Mouse (Mus musculus) kidney, postnatal 25 days (tissue): ENCODE data around the gene Bri3.

ENCODE experiments used
- DNase-seq, 2 experiments: peaks; one replicate each; pipeline ENCODE4 v3.0.0; 2021; ENCODE audit warnings: mixed read lengths in 2 of 2

Bri3 gene

DNA sequence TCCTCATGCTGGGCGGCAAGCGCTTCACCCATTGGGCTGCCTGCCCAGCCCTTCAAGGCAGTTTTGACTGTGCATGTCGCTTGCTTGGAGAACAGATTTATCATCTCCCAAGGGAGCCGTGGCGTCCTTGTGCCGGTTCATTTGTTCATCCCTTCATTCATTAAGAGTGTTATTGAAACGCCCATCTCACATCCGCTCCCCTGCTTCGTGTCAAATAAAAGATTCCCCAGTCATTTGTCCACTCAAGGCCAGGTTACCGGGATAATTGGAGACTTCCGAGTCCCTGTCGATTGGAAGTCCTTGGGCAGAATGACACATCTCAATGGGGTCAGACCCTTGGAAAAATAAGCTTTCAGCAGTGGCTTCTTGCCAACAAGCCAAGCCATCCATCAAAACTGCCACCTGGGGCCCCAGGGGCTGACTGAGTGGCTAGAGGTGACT, 197.6 kb downstream of the Bri3 start:
- no peak for DNase-seq

DNA sequence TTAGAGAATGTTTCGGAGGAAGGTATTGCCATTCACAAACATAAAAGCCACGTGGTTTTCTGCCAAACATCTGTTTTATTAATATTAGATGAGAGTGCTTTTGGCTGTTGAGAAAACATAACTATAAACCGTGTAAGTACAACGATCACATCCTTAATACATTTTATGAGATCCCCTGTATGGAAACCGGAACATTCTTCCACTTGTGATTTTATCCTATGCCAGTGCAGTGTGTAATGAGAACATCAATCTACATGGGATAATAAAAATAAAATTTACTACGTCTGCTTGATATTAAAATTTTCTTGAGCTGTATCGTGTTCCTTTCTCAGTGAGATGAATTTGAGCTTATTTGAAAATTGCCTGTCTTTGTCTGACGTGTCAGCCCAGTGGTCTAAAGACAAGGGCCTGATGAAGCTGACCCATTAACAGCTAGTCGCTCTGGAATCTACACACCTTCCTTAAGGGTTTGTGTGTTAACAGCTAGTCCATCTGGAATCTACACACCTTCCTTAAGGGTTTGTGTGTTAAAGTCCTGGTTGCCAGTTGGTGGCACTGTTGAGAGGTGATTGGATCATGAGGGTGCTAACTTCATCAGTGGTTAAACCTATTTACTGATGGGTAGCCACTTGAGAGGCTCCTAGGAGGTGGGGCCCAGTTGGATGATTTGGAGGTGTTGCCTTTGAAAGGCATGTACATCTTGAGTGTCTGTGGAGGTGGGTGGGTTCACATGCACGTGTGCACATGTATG, 202.4 kb downstream of the Bri3 start:
- DNase-seq, result no peak

DNA sequence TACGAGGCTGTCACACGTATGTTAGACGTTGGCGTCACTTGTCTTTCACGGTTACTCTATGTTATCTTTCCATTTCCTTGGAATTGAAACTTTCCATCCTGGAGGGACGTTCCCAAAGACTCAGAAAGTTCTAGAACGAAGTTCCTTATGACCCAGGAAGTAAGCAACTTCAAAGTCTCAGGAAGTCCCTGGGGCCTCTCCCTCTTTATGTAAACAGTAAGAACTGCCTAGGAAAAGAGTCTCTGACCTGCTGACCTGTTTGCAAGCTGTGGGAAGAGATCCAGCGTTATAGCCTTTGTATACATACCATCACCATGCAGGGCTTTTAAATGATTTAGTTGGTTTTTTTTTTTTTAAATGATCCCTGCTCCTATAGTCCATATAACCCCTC, 203.0 kb downstream of the Bri3 start:
- no peak for DNase-seq

DNA sequence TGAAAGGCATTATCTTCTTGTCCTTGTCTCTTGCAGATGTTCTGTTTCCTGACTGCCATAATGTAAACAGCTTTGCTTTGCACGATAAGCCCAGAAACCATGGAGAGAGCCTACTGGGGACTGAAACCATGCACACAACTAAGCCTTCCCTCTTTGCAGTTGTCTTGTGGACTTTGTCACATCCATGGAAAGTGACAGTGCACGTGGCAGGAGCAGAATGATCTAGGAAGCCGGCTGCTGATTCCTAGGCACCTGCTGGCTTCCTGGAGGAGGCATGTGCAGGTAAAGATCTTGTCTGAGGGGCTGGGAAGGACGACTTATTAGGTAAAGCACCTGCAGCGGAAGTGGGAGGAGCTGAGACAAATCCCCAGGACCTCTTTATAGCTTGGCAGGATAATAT, 203.7 kb downstream of the Bri3 start:
- DNase-seq, result no peak

DNA sequence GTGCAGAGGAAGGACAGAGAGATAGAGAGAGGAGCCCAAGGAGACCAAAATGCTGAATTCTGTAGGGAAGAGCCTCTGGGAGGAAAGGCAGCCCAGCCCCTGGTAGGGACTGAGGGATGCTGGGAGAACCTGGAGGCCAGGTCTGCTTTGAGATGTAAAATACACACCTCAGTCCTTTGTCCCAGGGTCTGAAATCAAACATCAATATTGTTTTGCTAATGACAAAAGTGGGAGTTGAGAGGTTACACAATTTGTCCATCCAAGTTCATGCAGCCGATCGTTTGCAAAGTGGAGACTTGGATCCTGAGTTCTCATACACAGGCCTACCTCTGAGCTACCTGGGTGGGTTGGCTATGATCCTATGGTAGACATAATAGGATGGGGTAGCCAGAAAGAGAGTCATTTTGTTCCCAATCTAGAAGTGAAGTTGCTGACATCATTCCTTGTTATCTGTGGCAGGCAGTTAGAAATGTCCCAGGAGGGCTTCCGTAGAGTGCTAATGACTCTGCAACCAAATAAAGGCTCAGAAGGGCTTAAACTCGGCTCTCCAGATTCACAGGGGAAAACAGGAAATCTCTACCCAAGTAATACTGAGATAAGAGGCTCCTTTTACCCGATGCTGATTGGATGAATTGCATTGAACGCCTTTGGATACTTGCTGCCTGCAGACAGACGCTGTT, 208.7 kb downstream of the Bri3 start:
- DNase-seq, result no peak

DNA sequence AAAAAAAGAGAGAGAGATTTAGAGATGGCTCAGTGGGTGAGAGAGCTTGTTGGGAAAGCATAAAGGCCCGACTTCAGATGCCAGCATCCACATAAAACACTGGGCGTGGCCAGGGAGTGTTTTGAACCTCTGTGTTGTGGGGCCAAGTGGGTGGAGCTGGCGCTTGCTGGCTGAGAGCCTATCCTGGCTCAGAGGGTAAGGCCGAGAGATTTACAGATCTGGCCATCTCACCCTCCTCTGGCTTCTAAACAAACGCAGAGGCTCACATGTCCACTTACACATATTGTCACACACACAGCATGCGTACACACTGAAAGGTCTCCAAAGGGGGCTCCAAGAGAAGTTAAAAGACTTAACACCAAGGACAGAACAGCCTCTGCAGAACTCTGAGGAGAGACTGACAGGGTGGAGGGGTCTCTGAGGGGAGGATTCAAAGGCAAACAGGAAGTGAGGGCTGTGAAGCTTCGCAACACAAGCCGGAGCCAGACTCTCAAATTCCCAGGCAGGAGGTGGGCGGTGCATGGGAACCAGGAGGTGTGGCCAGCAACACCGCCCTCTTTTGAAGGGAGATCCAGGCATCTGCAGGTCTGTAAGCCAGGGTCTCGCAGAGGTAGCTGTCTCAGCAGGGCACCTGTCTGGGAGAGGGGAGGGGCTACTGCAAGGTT, 213.5 kb downstream of the Bri3 start:
- DNase-seq, result no peak

DNA sequence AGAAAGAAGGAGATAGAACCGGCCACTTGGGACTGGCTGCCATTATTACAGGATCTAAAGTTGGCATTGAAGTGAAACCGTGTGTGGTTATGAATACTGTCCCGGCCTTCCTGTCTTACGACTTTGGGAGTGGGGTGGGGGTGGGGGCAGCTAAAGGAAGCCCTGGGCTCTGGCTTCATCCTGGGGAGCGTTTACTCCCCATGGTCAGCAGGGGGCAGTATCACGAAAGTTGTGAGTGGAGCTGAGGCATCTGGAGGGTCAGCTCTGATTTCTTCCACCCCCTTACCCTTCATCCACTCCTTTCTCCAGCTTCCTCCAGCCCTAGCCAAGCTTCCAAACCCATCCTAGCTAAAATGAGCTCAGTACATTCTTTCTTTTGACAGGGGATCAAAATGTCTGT, 222.8 kb downstream of the Bri3 start:
- no peak for DNase-seq

DNA sequence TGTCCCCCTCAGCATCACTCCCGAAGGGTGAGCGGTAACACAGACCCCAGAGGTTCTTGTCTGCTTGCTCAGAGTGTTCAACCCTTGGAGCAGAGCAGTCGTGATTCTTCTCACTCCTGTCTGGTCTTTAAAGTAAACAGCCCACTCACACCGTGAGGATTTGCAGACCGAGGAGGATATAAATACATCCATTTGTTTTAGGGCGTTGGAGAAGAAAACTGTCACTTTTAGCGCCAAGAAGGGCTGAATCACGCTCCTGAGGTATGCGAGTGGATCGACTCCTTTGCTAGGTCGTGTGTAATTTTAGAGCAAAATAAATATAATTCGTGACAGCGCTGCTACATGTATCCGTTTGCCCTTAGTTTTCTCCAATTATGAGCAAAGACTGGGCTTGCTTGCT, 228.8 kb downstream of the Bri3 start:
- DNase-seq, result no peak

DNA sequence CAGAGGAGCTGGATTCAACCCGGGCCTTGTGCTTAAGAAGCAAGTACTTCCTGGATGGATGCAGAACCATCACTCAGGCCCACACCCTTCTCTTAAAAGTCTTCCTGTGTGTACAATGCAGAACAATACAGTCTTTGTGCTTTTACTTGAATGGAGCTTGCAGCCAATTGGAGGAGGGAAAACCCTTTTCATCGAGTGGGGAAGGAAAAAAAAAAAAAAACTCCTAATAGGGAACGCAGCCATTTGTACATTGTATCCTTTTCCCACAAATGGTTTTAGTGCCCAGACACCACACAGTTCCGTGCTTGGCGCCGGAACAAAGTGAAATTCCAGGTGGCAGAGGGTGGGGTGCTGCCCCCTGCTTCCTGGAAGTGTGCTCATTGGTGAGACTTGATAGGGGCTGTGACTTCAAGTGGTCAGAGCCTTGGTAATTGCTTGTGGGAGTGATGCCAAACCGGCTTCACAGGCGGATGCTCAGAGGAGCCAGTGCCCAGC, 235.5 kb downstream of the Bri3 start:
- DNase-seq, result no peak

DNA sequence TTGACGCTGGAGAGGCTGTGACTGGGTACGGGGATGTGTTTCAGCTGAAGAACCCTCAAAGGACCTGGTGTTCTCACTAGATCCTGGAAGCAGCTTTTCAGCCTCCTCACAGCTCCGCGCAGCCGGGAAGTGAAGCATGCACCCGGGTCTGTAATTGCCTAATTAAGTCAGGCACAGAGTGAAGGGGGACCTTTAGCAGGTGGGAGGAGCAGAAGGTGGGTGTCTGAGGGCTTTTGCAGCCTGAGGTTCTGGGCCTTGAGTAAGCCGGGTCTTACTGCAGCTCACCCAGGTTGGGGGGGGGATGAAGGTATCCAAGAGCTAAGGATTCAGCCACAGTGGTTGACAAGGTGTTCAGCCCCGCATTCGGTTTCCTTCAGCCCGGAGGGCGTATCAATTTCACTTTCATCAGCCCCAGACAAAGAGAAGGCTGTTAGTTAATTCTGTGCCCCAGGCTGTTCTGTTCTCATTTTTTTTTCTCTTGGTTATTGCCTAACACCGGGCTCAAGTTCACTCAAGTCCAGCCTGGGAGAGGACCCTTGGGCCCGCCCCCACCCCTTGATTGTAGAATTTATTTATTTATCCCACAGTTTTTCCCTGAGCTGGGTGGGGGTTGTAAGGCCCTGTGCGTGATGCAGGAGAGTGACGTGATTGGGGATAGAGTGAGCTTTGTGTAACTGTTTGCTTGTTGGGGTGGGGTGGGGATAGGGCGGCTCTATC, 239.6 kb downstream of the Bri3 start:
- no peak for DNase-seq

DNA sequence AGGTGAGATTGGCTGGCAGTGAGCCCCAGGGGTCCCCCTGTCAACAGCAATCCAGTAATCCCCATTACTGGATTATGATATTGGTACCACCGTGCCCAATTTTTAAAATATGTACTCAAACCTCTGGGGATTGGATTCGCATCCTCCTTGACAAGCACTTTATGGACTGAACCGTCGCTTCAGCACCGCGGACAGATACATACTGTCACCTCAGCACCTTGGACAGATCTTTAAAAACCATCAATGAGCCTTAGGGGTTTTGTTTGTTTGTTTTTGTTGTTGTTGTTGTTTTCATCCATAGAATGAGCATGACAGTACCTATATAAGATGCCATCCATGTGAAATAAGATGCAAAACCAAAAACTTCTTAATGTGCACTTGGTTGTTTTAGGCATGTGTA, 247.1 kb downstream of the Bri3 start:
- peak in 1 of 2 experiments; percentile 15 for DNase-seq
